Mouse (Mus musculus) forebrain, embryonic 10.5 days (tissue): ENCODE measurements around the gene Bloc1s1. TPM values are rescaled to one million over a fixed set of nuclear protein-coding genes. Genes with fewer than 3 reads are reported as not detected.

Source experiments
- DNase-seq: peaks from one replicate; pipeline ENCODE4 v3.0.0-alpha.2; 2017; ENCODE audit warnings: low spot score; ENCODE audit errors: extremely low spot score
- H3K27ac ChIP-seq: fragments of 300-500 bp; sonication (generic); 2 replicates; pipeline ENCODE4 v1.5.1; 2016; ENCODE audit warnings: mild to moderate bottlenecking
- H3K27me3 ChIP-seq: fragments of 300-500 bp; sonication (generic); 2 replicates; pipeline ENCODE4 v1.6.1; 2016; ENCODE audit warnings: mild to moderate bottlenecking; ENCODE audit not compliant: poor library complexity, severe bottlenecking
- H3K36me3 ChIP-seq: fragments of 300-500 bp; sonication (generic); replicated peaks from 2 replicates; pipeline ENCODE4 v1.6.1; 2016; ENCODE audit warnings: mild to moderate bottlenecking, moderate library complexity
- H3K4me1 ChIP-seq: fragments of 300-500 bp; sonication (generic); 2 replicates; pipeline ENCODE4 v1.6.1; 2016
- H3K4me3 ChIP-seq: fragments of 300-500 bp; sonication (generic); 2 replicates; pipeline ENCODE4 v1.5.1; 2016; ENCODE audit warnings: mild to moderate bottlenecking, moderate library complexity
- H3K9me3 ChIP-seq: fragments of 300-500 bp; sonication (generic); 2 replicates; pipeline ENCODE4 v1.6.1; 2016; ENCODE audit warnings: mild to moderate bottlenecking, moderate library complexity
- WGBS: fragments of 180-500 bp; shearing (Covaris S2); methylation state at CpG from one replicate; pipeline ENCODE4 v1.1.7; 2016; 5-methylcytosine and 5-hydroxymethylcytosine counted together
- polyA plus RNA-seq: library from polyadenylated mRNA; unstranded; fragments of >200 nt; fragmentation: Nextera tagmentation; extraction: Ambion mirVana; gene quantifications from 2 replicates; pipeline ENCODE4 v1.2.1, GENCODE M21; 2016

Gene Bloc1s1
- polyA plus RNA-seq, 1 experiment from 2014 or later, result 178 TPM

DNA sequence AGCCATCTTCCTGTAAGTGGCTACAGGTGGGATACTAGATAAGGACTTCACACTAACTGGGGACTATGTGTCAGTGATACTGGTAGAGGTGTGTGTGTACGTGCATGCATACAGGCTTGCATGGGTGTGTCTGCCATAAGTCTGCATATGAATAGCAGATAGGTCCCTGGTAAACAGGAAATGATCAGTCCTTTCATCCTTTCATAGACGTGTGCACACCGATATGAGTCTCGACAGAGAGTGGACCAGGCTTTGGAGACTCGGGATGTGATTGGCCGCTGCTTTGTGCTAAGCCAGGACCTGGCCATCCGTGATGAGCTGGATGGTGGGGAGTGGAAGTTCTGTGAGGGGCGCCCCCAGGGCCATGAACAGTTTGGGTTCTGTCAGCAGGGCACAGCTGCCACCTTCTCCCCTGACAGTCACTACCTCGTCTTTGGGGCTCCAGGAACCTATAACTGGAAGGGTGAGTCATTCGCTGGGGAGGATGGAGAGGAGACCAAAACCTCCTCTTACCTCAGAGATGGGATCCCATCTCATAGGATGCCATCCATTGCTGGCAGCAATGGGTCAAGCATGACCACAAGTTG is 16.7 kb upstream of the Bloc1s1 start:
- Histone ChIP-seq H3K27ac (no peak overlapping the region), H3K36me3 (no peaks in the 10 kb centered on the region), H3K27me3 (peaks cover 22% of the 10 kb centered on the region), H3K4me3 (no peak overlapping the region), H3K4me1 (no peaks in the 10 kb centered on the region), H3K9me3 (no peaks in the 10 kb centered on the region)
- DNase-seq, result no peak
- WGBS, result 89% methylated on average over 10 of the region's 10 CpGs

DNA sequence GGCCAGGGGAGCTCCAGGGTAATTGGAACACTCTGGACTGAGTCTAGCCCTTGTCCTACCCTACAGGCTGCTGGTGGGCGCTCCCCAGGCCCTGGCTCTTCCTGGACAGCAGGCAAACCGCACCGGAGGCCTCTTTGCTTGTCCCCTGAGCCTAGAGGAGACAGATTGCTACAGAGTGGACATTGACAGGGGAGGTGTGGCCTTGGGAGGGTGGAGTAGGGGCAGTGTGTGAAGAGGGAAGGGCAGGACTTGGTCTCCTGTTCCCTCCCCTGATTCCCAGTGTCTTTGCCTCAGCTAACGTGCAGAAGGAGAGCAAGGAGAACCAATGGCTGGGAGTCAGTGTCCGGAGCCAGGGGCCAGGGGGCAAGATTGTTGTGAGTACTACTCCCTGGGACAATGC is 15.1 kb upstream of the Bloc1s1 start:
- no peaks in the 10 kb centered on the region for H3K36me3 ChIP-seq
- no peak overlapping the region for H3K4me3 ChIP-seq
- H3K9me3 ChIP-seq, result no peaks in the 10 kb centered on the region
- DNase-seq, result no peak
- peaks cover 38% of the 10 kb centered on the region for H3K27me3 ChIP-seq
- WGBS, result 77% methylated on average over 5 of the region's 5 CpGs
- H3K27ac ChIP-seq, result no peak overlapping the region
- H3K4me1 ChIP-seq, result peaks cover 5% of the 10 kb centered on the region

DNA sequence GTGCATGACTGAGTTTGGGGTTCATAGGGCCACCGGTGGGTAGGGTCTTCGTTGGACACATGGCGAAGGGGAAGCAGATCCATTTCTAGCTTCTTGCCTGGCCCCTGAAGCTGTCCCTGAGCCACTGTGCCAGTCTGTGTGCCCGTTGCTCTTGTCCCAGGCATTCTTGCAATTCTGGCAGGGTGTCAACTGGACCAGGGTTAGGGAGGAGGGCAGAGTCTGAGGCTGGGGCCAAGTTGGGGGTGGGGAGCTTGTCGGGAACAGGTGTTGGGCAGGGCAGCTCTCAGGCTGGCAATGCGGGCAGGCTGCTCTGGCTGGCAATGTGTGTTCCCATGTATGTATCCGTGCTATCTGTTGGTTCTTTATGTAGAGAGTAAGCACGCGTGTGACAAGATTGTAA is 14.6 kb upstream of the Bloc1s1 start:
- Histone ChIP-seq H3K4me1 (peaks cover 11% of the 10 kb centered on the region), H3K36me3 (no peaks in the 10 kb centered on the region), H3K27me3 (peaks cover 43% of the 10 kb centered on the region), H3K27ac (no peak overlapping the region), H3K4me3 (no peak overlapping the region), H3K9me3 (no peaks in the 10 kb centered on the region)
- DNase-seq, result no peak
- 86% methylated on average over 9 of the region's 9 CpGs for WGBS

DNA sequence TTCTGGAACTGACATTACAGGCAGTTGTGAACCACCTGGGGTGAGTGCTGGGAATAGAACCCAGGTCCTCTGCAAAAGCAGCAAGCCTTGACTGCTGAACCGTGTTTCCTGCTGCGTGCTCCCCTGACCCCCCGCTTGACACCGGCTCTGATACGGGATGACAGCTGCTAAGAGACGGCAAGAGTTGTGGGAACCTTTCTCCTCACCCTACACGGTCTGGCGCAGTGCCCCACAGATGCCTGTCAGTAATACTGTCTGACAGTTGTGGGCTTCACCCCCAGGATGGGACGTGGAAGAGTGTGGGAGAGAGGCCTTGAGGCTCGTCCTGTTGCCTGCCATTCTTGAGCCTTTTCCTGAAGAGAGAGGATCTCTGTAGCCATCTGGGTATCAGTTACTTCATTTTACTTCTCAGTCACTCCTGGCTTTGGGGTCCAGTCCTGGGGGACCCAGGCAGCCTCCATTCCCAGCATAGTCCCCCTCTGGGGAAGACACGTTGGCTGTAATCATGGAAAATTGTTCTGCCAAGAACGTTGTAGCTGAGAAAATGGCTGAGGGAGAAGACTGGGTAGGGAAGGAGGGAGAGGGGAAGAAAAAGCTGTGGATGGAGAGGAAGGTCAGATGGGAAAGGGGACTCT is 14.0 kb upstream of the Bloc1s1 start:
- Histone ChIP-seq H3K36me3 (no peaks in the 10 kb centered on the region), H3K4me3 (no peak overlapping the region), H3K27ac (no peak overlapping the region), H3K4me1 (peaks cover 15% of the 10 kb centered on the region), H3K9me3 (no peaks in the 10 kb centered on the region), H3K27me3 (peaks cover 49% of the 10 kb centered on the region)
- 75% methylated on average over 12 of the region's 12 CpGs for WGBS
- no peak for DNase-seq

DNA sequence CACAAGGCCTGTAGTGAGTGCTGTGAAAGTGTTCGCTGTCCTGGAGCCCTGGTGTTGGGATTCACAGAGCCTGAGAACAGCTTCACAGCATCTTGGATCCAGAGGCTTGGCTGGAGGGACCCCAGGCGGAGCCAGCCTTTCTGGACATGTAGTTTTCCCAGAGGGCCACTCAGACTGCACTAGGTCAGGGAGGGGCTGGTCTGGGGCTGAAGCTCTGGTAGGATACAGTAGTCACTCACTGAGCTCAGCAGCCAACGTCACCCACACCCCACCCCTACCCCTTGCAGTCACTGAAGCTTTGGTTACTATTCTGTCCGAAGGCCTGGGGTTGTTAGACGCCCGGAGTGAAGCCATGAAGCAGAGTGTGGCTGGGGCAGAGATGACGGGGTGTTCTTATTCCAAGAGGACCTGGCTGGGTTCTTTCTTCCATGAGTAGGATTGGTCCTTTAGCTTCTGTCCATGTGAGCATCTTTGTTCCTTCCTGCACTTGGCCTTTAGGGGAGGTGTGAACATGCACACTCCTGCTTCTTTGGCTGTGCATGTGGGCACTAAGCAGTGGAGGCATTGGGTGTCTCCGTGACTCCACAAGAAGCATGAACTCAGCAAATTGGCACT is 12.1 kb upstream of the Bloc1s1 start:
- Histone ChIP-seq H3K27me3 (peaks cover 69% of the 10 kb centered on the region), H3K4me3 (no peak overlapping the region)

DNA sequence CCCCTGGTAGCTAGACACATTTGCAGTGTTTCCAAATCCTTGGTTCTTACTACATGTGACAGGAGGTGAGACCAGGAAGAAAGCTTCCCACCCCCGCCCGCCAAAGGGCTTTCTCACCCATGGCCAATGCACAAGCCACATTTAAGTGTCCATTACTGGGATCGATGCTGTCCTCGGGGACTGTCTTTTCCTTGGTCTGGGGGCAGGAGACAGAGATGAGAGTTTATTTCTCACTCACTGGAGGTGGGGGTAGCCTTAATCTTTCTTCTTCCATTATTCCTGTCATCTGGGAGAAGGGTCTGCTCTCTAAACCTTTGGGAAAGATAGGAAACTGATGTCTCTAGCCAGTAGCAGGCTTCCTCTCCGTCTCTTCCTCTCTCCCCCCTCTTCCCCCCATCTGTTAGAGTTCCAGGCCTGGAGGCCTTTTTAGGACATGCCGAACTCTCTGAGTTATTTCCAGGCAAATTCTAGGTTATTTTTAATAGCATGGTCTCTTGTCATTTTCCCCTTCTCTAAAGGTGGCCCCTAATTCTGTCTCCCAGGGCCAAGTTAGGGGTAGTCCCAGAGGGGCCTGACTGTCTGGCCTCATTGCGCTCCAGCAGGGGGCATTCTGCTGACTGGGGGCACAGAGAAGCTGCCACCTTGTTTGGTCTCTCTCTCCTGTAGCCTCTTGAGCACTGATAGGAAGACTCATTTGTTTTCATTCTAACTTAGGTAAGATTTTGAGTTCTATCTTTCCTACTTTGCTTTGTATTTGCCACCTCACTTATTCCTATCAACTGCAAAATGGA is 11.4 kb upstream of the Bloc1s1 start:
- H3K27me3 ChIP-seq, result peaks cover 74% of the 10 kb centered on the region
- H3K36me3 ChIP-seq, result no peaks in the 10 kb centered on the region
- H3K27ac ChIP-seq, result no peak overlapping the region
- H3K9me3 ChIP-seq, result no peaks in the 10 kb centered on the region
- H3K4me3 ChIP-seq, result no peak overlapping the region
- 56% methylated on average over 7 of the region's 7 CpGs for WGBS
- peaks cover 15% of the 10 kb centered on the region for H3K4me1 ChIP-seq
- DNase-seq, result no peak

More for the DNA sequence above, 12.1 kb upstream of the Bloc1s1 start:
- H3K27ac ChIP-seq, result no peak overlapping the region
- H3K9me3 ChIP-seq, result no peaks in the 10 kb centered on the region
- WGBS, result 78% methylated on average over 8 of the region's 8 CpGs
- no peak for DNase-seq
- no peaks in the 10 kb centered on the region for H3K36me3 ChIP-seq
- H3K4me1 ChIP-seq, result peaks cover 15% of the 10 kb centered on the region

DNA sequence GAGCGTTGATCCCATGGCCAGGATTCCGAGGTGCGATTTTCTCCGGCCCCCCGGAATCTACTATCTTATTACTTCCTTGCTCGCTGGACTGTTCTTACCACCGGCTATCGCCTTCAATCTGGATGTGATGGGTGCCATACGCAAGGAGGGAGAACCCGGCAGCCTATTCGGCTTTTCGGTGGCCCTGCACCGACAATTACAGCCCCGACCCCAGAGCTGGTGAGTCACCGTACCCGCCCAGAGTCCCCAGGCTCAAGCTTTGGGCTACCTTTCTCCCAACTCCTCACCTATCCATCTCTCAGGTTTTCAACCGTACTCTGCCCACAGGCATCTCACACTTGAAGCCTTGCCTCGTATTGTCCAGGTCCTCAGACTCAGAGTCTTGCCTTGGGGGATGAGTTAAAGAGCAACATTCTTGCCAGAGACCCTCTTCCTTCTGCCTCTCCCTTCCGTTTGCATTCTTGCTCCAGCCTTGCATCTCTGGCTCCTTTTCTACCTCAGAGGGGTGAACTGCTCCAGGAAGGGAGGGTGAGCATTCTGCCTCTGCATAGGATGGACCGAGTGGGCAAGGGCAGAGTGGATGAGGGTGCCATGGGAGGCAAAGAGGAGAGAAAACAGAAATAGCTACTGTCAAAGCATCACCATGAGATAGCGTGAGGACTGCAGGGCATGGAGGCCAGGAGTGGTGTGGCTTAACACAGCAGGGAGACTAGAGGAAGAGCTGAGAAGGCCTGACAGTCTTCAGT is 10.3 kb upstream of the Bloc1s1 start:
- no peaks in the 10 kb centered on the region for H3K36me3 ChIP-seq

DNA sequence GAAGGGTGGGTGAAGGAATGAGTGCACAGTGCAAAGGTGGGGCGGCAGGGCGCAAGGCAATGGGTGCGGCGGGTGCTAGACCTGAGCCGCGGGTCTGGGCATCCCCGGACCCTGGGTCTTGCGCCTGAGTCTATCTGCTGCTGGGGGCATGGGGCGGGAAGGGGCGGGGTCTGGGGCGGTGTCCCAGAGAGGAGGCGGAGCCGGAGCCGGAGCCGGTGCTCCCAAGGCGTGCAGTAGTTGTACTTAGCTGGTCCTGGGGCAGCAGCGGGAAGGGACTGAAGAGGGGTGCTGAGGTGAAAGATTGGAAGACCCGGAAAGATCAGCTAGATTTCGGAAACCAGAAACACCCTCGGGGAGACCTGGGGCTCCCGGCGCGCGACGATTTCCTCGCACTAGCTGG is 9.7 kb upstream of the Bloc1s1 start, which contains the start of gene Itga7:
TSS of gene Itga7 (plus strand) at position 245 of the 400 bp plus-strand sequence.
- WGBS, result 0% methylated on average over 26 of the region's 26 CpGs
- Histone ChIP-seq H3K36me3 (no peaks in the 10 kb centered on the region), H3K4me1 (peaks cover 15% of the 10 kb centered on the region), H3K9me3 (no peaks in the 10 kb centered on the region), H3K27ac (no peak within 1 kb of the TSS), H3K27me3 (peaks cover 90% of the 10 kb centered on the region), H3K4me3 (peak within 1 kb of the TSS; percentile 56)
- peak; percentile 71 for DNase-seq

More for the DNA sequence above, 10.3 kb upstream of the Bloc1s1 start:
- no peak for DNase-seq
- Histone ChIP-seq H3K9me3 (no peaks in the 10 kb centered on the region), H3K4me1 (peaks cover 15% of the 10 kb centered on the region), H3K4me3 (peak overlapping the region; percentile 56), H3K27ac (no peak overlapping the region), H3K27me3 (peaks cover 85% of the 10 kb centered on the region)
- WGBS, result 3% methylated on average over 21 of the region's 21 CpGs

DNA sequence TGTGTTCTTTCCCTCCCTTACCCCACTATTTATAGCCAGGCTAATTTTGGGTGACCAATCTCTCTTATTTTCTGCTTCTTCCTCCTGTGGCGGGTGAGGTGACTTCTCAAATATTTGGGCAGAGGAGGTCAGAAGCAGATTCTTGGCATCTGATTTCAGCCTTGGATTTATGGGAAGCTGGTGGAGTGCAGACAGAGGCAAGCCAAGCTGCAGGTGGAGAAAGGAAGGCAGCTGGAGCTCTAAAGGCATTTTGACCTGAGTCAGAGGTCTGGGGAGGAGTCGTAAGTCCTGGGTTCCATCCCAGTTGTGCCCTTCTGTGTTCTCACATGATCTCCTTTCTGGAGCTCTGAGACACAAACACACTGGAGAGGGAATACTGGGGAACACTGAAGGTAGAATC is 7.6 kb upstream of the Bloc1s1 start:
- H3K9me3 ChIP-seq, result no peaks in the 10 kb centered on the region
- 77% methylated on average over 2 of the region's 2 CpGs for WGBS
- DNase-seq, result no peak
- no peak overlapping the region for H3K27ac ChIP-seq
- peaks cover 15% of the 10 kb centered on the region for H3K4me1 ChIP-seq
- peaks cover 93% of the 10 kb centered on the region for H3K27me3 ChIP-seq
- H3K36me3 ChIP-seq, result no peaks in the 10 kb centered on the region
- no peak overlapping the region for H3K4me3 ChIP-seq

DNA sequence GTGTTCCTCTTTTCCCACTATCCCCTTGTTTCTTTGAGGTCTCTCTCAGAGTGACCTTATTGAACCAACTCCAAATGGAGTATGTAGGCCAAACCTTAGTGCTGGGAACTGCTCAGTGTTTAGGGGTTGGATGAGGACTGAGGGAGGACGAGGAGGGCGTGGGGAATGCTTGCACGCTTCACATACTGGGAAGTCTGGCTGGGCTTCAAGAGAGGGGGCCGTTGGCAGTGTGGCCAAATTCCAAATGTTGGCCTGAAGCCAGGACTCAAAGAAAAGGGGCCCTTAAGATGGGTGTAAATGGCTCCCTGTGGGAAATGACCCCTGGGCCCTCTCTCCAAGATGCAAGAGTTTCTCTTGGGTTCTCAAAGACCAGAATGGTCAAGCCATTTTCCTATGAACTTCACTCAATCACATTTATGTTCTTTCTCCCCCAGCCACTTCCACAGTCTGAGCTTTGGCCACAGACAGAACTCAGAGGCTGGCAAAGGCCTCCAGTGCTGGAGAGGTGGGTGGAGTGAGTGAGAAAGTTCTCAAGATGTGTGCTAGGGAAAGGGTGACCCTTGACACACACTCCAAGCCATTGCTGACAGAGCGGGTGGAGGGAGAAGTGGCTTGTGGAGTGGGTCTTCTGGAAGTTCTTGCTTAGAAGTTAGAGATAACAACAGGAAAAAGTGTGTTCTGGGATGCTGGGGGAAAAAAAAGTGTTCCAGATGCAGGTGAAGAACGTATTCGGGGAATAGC is 6.0 kb upstream of the Bloc1s1 start:
- H3K27me3 ChIP-seq, result peaks cover 77% of the 10 kb centered on the region
- H3K36me3 ChIP-seq, result no peaks in the 10 kb centered on the region
- H3K4me3 ChIP-seq, result no peak overlapping the region
- no peaks in the 10 kb centered on the region for H3K9me3 ChIP-seq
- WGBS, result 79% methylated on average over 7 of the region's 7 CpGs
- H3K4me1 ChIP-seq, result peaks cover 15% of the 10 kb centered on the region
- no peak overlapping the region for H3K27ac ChIP-seq
- DNase-seq, result no peak

DNA sequence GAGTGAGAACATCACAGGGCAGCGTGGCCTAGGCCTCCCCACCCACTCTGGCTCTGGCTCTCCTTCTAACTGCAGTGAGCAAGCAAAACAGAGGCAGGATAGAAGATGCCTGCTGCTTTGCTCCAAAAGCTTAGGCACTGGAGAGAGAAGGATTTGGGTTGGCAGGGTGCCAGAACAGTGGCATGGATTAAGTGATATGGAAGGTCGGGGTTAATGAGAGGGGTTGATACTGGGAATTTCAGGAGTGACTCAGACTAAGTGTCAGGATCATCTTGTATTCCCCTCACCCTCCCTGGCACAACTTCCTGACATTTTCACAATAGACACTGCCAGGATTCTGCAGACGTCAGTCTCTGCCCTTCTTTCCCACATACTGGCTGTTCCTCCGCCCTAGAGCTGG is 4.5 kb upstream of the Bloc1s1 start:
- WGBS, result 33% methylated on average over 4 of the region's 4 CpGs
- H3K4me3 ChIP-seq, result no peak overlapping the region
- H3K27ac ChIP-seq, result no peak overlapping the region
- peaks cover 12% of the 10 kb centered on the region for H3K4me1 ChIP-seq
- no peak for DNase-seq
- no peaks in the 10 kb centered on the region for H3K9me3 ChIP-seq
- H3K36me3 ChIP-seq, result no peaks in the 10 kb centered on the region
- H3K27me3 ChIP-seq, result peaks cover 65% of the 10 kb centered on the region
